Mouse (Mus musculus) neural tube, embryonic 12.5 days (tissue): ENCODE measurements around the gene Aqp1. TPM values are rescaled to one million over a fixed set of nuclear protein-coding genes. Genes with fewer than 3 reads are reported as not detected.

Experiments used
- ATAC-seq: fragments of 200-750 bp; cut with Nextera tagmentation; 2 replicates; pipeline ENCODE4 v1.8.0; 2017; ENCODE audit warnings: low read depth, mild to moderate bottlenecking, moderate TSS enrichment, moderate library complexity; ENCODE audit not compliant: low FRiP score
- H3K27ac ChIP-seq: fragments of 300-500 bp; sonication (generic); 2 replicates; pipeline ENCODE4 v1.5.1; 2016
- H3K27me3 ChIP-seq: fragments of 300-500 bp; sonication (generic); replicated peaks from 2 replicates; pipeline ENCODE4 v1.6.1; 2016; ENCODE audit warnings: mild to moderate bottlenecking
- H3K36me3 ChIP-seq: fragments of 300-500 bp; sonication (generic); 2 replicates; pipeline ENCODE4 v1.6.1; 2016; ENCODE audit warnings: mild to moderate bottlenecking
- H3K4me1 ChIP-seq: fragments of 300-500 bp; sonication (generic); 2 replicates; pipeline ENCODE4 v1.6.1; 2016
- H3K4me2 ChIP-seq: fragments of 300-500 bp; sonication (generic); replicated peaks from 2 replicates; pipeline ENCODE4 v1.6.1; 2016; ENCODE audit warnings: mild to moderate bottlenecking
- H3K4me3 ChIP-seq: fragments of 300-500 bp; sonication (generic); 2 replicates; pipeline ENCODE4 v1.5.1; 2016
- H3K9ac ChIP-seq: fragments of 300-500 bp; sonication (generic); 2 replicates; pipeline ENCODE4 v1.6.1; 2016; ENCODE audit warnings: mild to moderate bottlenecking
- H3K9me3 ChIP-seq: fragments of 300-500 bp; sonication (generic); 2 replicates; pipeline ENCODE4 v1.6.1; 2016; ENCODE audit warnings: mild to moderate bottlenecking
- WGBS: fragments of 180-500 bp; shearing (Covaris S2); methylation state at CpG from one replicate; pipeline ENCODE4 v1.1.7; 2016; 5-methylcytosine and 5-hydroxymethylcytosine counted together
- polyA plus RNA-seq: library from polyadenylated mRNA; unstranded; fragments of >200 nt; fragmentation: Nextera tagmentation; extraction: Ambion mirVana; gene quantifications from 2 replicates; pipeline ENCODE4 v1.2.1, GENCODE M21; 2016

The Aqp1 gene
- polyA plus RNA-seq, 1 experiment from 2014 or later, result 3.0 TPM

DNA sequence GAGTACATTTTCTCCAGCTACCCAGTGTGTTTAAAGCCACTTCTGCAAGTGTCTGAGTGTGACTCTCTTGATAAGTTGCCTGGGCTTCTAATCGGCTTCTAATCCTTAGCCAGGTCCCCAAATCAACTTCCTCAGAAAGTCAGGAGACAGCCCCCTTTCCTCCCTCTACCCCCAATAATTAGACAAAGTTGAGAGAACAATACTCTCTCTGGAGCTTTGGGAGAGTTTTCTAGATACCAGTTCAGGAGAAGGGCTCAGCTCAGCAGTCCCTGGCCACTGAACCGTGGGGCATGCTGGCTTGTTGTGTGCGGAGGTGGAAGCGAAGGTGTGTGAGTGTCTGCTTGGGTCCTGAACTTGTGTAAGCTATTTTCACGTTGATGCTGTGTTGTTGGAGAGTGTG, 1.0 kb downstream of the Aqp1 start:
- H3K4me3 ChIP-seq, result no peak overlapping the region
- H3K4me2 ChIP-seq, result no peak overlapping the region
- H3K9me3 ChIP-seq, result no peaks in the 10 kb centered on the region
- no peaks in the 10 kb centered on the region for H3K36me3 ChIP-seq
- no peaks in the 10 kb centered on the region for H3K27me3 ChIP-seq
- H3K27ac ChIP-seq, result no peak overlapping the region
- no peak for ATAC-seq
- WGBS, result 89% methylated on average over 5 of the region's 5 CpGs
- peaks cover 15% of the 10 kb centered on the region; the same call in 1 of the 2 replicates for H3K4me1 ChIP-seq
- H3K9ac ChIP-seq, result no peak overlapping the region

- no peak overlapping the region for H3K4me3 ChIP-seq
- H3K36me3 ChIP-seq, result no peaks in the 10 kb centered on the region
- peaks cover 15% of the 10 kb centered on the region; the same call in 1 of the 2 replicates for H3K4me1 ChIP-seq
- 74% methylated on average over 6 of the region's 6 CpGs for WGBS
- H3K4me2 ChIP-seq, result no peak overlapping the region
- no peak overlapping the region for H3K27ac ChIP-seq
- H3K9ac ChIP-seq, result no peak overlapping the region
- no peaks in the 10 kb centered on the region for H3K9me3 ChIP-seq
- ATAC-seq, result no peak
- no peaks in the 10 kb centered on the region for H3K27me3 ChIP-seq
These were observed 1.8 kb downstream of the Aqp1 start for GRCm38 (mm10) chr6:55338077-55338476.

- no peak overlapping the region for H3K4me2 ChIP-seq
- H3K9me3 ChIP-seq, result no peaks in the 10 kb centered on the region
- H3K27ac ChIP-seq, result no peak overlapping the region
- H3K4me3 ChIP-seq, result no peak overlapping the region
- H3K9ac ChIP-seq, result no peak overlapping the region
- H3K4me1 ChIP-seq, result peaks cover 15% of the 10 kb centered on the region; the same call in 1 of the 2 replicates
- ATAC-seq, result no peak
- no peaks in the 10 kb centered on the region for H3K27me3 ChIP-seq
- no peaks in the 10 kb centered on the region for H3K36me3 ChIP-seq
- WGBS, result 79% methylated on average over 9 of the region's 9 CpGs
These were observed 2.9 kb downstream of the Aqp1 start for GRCm38 (mm10) chr6:55338934-55339825.

GRCm38 (mm10) chr6:55341688-55342087, 5.5 kb downstream of the Aqp1 start:
- ATAC-seq, result no peak
- no peaks in the 10 kb centered on the region for H3K27me3 ChIP-seq
- H3K4me2 ChIP-seq, result no peak overlapping the region
- H3K4me3 ChIP-seq, result no peak overlapping the region
- H3K27ac ChIP-seq, result no peak overlapping the region
- no peak overlapping the region for H3K9ac ChIP-seq
- 45% methylated on average over 5 of the region's 5 CpGs for WGBS
- H3K36me3 ChIP-seq, result no peaks in the 10 kb centered on the region
- no peaks in the 10 kb centered on the region for H3K9me3 ChIP-seq
- 0 out of 2 replicates have a peak, but pooled peaks cover 4% of the 10 kb centered on the region for H3K4me1 ChIP-seq

DNA sequence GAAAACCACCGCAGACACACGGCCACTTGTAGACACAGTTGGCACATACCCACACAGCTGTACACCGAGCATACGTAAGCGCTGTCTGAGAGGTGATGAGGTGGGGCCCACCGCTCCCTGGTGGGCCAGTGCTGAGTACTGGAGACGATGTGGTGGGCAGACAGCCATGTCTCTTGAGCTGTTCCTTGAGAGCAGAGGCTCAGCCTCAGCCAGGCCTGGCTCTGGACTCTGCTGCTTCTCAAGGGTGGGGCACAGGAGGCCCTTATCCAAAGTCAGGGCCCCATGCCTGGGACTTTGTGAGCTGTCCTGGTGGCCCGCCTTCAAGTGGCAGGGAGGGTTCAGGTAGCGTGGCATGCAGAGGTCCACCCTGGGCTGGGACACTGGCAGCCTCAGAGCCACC, 6.1 kb downstream of the Aqp1 start:
- ATAC-seq, result no peak
- Histone ChIP-seq H3K36me3 (no peaks in the 10 kb centered on the region), H3K4me3 (no peak overlapping the region), H3K9ac (no peak overlapping the region), H3K27ac (no peak overlapping the region), H3K9me3 (no peaks in the 10 kb centered on the region), H3K4me2 (no peak overlapping the region), H3K27me3 (no peaks in the 10 kb centered on the region), H3K4me1 (0 out of 2 replicates have a peak, but pooled peaks cover 4% of the 10 kb centered on the region)
- 86% methylated on average over 9 of the region's 9 CpGs for WGBS

GRCm38 (mm10) chr6:55343446-55343845, 7.2 kb downstream of the Aqp1 start:
- 0 out of 2 replicates have a peak, but pooled peaks cover 4% of the 10 kb centered on the region for H3K4me1 ChIP-seq
- no peak overlapping the region for H3K4me3 ChIP-seq
- H3K9ac ChIP-seq, result no peak overlapping the region
- no peak for ATAC-seq
- no peaks in the 10 kb centered on the region for H3K9me3 ChIP-seq
- H3K36me3 ChIP-seq, result no peaks in the 10 kb centered on the region
- H3K27ac ChIP-seq, result no peak overlapping the region
- no peak overlapping the region for H3K4me2 ChIP-seq
- WGBS, result 90% methylated on average over 10 of the region's 10 CpGs
- H3K27me3 ChIP-seq, result no peaks in the 10 kb centered on the region

DNA sequence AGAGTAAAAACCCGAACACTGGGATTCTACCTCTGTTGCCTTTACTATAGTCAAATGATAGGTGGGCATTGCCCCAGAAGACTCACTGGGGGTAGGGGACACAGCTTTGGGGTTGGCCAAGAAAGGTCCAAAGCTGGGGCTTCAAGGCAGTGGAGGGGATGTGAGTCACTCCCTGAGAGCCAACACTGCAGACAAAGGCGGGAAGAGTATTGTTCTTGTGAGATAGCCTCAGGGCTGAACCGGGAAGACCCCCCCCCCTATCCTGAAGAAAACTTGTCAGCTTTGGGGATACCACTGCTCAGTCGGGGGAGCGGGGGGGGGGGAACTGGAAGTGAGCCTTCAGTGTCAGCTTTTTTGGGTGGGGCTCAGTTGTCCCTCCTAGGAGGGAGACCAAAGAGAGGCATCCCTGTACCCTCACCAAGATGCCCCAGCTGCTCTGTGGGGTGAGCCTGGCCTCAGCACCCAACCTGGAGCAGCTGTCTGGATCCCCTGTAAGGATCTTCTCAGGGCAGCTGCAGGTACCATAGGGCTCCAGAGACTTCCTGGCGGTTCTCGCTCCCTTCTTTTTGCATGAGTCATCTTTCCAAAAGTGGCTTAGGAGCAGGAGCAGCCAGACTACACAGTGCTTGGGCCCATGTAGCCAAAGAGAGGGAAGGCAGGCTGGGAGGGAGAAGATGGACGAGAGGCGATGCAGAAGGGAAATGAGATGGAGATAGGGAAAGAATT, 8.2 kb downstream of the Aqp1 start:
- Histone ChIP-seq H3K4me1 (0 out of 2 replicates have a peak, but pooled peaks cover 4% of the 10 kb centered on the region), H3K9ac (no peak overlapping the region), H3K27me3 (no peaks in the 10 kb centered on the region), H3K4me2 (no peak overlapping the region), H3K27ac (no peak overlapping the region), H3K9me3 (no peaks in the 10 kb centered on the region), H3K4me3 (no peak overlapping the region), H3K36me3 (no peaks in the 10 kb centered on the region)
- WGBS, result 84% methylated on average over 9 of the region's 9 CpGs
- ATAC-seq, result no peak

DNA sequence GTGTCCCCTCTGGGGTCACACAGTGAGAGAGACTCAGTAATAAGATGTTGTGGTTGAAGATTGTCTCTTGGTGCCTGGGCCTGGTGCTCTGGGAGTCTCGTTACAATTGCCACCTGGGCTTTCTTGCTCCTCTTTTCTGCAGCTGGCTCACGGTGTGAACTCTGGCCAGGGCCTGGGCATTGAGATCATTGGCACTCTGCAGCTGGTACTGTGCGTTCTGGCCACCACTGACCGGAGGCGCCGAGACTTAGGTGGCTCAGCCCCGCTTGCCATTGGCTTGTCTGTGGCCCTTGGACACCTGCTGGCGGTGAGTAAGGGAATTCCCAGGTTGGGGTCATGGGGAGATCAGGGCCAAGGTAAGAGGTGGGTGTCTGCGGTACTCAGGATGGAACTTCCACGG, 9.0 kb downstream of the Aqp1 start:
- 90% methylated on average over 10 of the region's 10 CpGs for WGBS
- H3K4me2 ChIP-seq, result no peak overlapping the region
- no peak for ATAC-seq
- H3K27me3 ChIP-seq, result no peaks in the 10 kb centered on the region
- 0 out of 2 replicates have a peak, but pooled peaks cover 4% of the 10 kb centered on the region for H3K4me1 ChIP-seq
- no peaks in the 10 kb centered on the region; the same call in 1 of the 2 replicates for H3K9me3 ChIP-seq
- no peak overlapping the region for H3K9ac ChIP-seq
- H3K4me3 ChIP-seq, result no peak overlapping the region
- H3K36me3 ChIP-seq, result no peaks in the 10 kb centered on the region
- H3K27ac ChIP-seq, result no peak overlapping the region

DNA sequence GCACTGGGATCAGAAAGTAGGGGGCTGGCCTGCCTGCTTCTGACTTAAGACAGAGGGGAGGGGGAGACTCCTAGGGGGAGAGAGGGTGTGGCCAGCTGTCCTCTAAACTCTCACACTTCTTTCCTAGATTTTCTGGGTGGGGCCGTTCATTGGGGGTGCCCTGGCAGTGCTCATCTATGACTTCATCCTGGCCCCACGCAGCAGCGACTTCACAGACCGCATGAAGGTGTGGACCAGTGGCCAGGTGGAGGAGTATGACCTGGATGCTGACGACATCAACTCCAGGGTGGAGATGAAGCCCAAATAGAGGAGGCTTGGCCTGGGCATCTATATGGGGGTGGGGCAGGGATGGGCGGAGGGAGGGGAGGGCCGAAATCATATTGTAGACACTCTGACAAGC, 10.3 kb downstream of the Aqp1 start:
- 91% methylated on average over 7 of the region's 7 CpGs for WGBS
- Histone ChIP-seq H3K27ac (no peak overlapping the region), H3K36me3 (no peaks in the 10 kb centered on the region), H3K9ac (no peak overlapping the region), H3K4me2 (no peak overlapping the region), H3K4me1 (0 out of 2 replicates have a peak, but pooled peaks cover 3% of the 10 kb centered on the region), H3K4me3 (no peak overlapping the region), H3K27me3 (no peaks in the 10 kb centered on the region), H3K9me3 (no peaks in the 10 kb centered on the region; the same call in 1 of the 2 replicates)
- no peak for ATAC-seq

GRCm38 (mm10) chr6:55347711-55348571, 11.7 kb downstream of the Aqp1 start:
- WGBS, result 89% methylated on average over 5 of the region's 5 CpGs
- Histone ChIP-seq H3K27ac (no peak overlapping the region), H3K4me1 (no peaks in the 10 kb centered on the region), H3K4me2 (no peak overlapping the region), H3K27me3 (no peaks in the 10 kb centered on the region), H3K4me3 (no peak overlapping the region), H3K36me3 (no peaks in the 10 kb centered on the region), H3K9me3 (no peaks in the 10 kb centered on the region; the same call in 1 of the 2 replicates), H3K9ac (no peak overlapping the region)
- no peak for ATAC-seq

DNA sequence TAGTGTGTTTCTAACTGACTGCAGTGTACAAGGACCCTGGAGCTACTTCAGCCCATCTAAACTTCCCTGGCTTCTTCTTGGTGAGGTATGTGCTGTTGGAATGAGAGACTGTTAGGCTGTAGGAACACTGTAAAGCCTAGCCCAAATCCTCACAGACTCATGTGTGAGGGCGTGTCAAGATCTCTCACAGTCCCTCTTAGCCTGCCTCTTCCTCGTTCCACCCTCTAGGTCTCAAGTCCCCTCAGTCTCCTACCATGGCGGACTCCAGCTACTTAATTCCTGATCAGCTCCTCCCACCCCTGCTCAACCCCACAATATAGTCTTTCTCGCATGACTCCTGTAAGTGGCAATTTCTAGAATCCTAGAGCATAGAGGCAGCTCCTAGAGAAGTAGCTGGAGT, 13.0 kb downstream of the Aqp1 start:
- WGBS, result 82% methylated on average over 4 of the region's 4 CpGs
- Histone ChIP-seq H3K9ac (no peak overlapping the region), H3K4me1 (no peaks in the 10 kb centered on the region), H3K4me2 (no peak overlapping the region), H3K27ac (no peak overlapping the region), H3K36me3 (no peaks in the 10 kb centered on the region), H3K4me3 (no peak overlapping the region), H3K9me3 (no peaks in the 10 kb centered on the region; the same call in 1 of the 2 replicates), H3K27me3 (no peaks in the 10 kb centered on the region)
- no peak for ATAC-seq
